Mouse (Mus musculus) testis, adult 2 months (tissue): ENCODE data around the gene Ctnnd2.

Source experiments
- CTCF ChIP-seq: fragments of 200-500 bp; IDR thresholded peaks from 2 replicates; pipeline ENCODE4 v1.5.1; 2012; ENCODE audit warnings: low read depth, mild to moderate bottlenecking, inconsistent platforms, low read length, moderate library complexity; ENCODE audit not compliant: control insufficient read depth, insufficient read depth, insufficient replicate concordance
- POLR2A ChIP-seq: fragments of 200-500 bp; IDR thresholded peaks from 2 replicates; pipeline ENCODE4 v1.6.1; 2012; ENCODE audit warnings: low read depth, mild to moderate bottlenecking, inconsistent platforms, low read length, moderate library complexity; ENCODE audit not compliant: control insufficient read depth

- TF ChIP-seq CTCF (no peak), POLR2A (no peak)
These were observed 294.7 kb downstream of the Ctnnd2 start for GRCm38 (mm10) chr15:30466950-30467543.
